ENCODE assay signal across 8 mouse cellular contexts in the genomic region with DNA sequence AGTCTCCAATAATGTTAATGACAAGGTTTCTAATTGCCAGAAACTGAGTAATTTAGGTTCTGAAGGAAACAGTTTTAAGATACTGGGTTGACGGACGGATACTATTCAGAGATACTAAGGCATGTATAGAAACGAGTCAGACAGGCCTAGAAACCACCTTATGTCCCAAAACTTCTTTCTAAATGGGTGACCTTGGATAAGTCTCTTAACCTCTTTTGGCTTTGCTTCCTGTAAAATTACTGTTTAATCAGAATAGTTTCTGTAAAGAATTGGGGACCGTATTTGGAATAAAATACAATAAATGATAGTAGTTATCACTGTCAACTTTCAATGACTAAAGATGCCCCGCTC. TPM values are rescaled to one million over a fixed set of nuclear protein-coding genes. Genes with fewer than 3 reads are reported as not detected.
DNase-seq lines count a peak whose midpoint lies in the region; ATAC-seq and TF ChIP-seq lines count a peak whose summit lies in the region.

No protein-coding gene starts in this region.

- TF ChIP-seq POLR2A in CH12.LX (IDR thresholded peaks at IDR 0.05; ENCODE audit: low read depth, low read length), result no peak

- H3K4me1 ChIP-seq in heart, embryonic 10.5 days, result peaks cover 19% of the 10 kb centered on the region
- H3K4me1 ChIP-seq in CH12.LX (ENCODE audit: control insufficient read depth in 1 of 2, insufficient read depth in 2 of 2), result peaks cover 11 to 31% of the 10 kb centered on the region in 2 experiments
- peaks cover 44% of the 10 kb centered on the region for H3K4me1 ChIP-seq in forebrain, embryonic 15.5 days
- peaks cover 11 to 15% of the 10 kb centered on the region in 2 experiments for H3K4me1 ChIP-seq in liver, embryonic 14.5 days (replicated peaks; ENCODE audit: control insufficient read depth in 2 of 2, insufficient read depth in 2 of 2, low read length in 1 of 2)

- no peaks in the 10 kb centered on the region for H3K9me3 ChIP-seq in heart, embryonic 10.5 days
- H3K9me3 ChIP-seq in CH12.LX (replicated peaks; ENCODE audit: low read length), result no peaks in the 10 kb centered on the region
- no peaks in the 10 kb centered on the region for H3K9me3 ChIP-seq in forebrain, embryonic 15.5 days
- H3K9me3 ChIP-seq in liver, embryonic 14.5 days (ENCODE audit: control insufficient read depth, low read length), result no peaks in the 10 kb centered on the region

- no peak for DNase-seq in heart, embryonic 10.5 days (ENCODE audit: low spot score)
- DNase-seq in heart, postnatal 4 days, result no peak
- DNase-seq in CH12.LX (ENCODE audit: extremely low read depth) (no peak), adipocyte (ENCODE audit: low spot score) (no peak)
- DNase-seq in liver, embryonic 14.5 days (ENCODE audit: low read depth in 3 of 3, low spot score in 3 of 3), result no peak
- no peak for DNase-seq in adrenal gland, postnatal 25 days

- H3K79me2 ChIP-seq in CH12.LX (replicated peaks; ENCODE audit: control insufficient read depth, extremely low read depth, insufficient read depth, poor library complexity, severe bottlenecking), result peaks cover 24% of the 10 kb centered on the region

- no peak for TF ChIP-seq RAD21 in CH12.LX (IDR thresholded peaks at IDR 0.05; ENCODE audit: low read depth, low read length)

- in situ Hi-C loops in CH12.LX (cut with MboI; ENCODE audit: low pct_ligation_motif_present, low pct_unique_long_range_greater_than_20kb, low sequenced_read_pairs), result loop anchor here (25.0 kb wide), 1 partner anchor 477 kb away; the partner anchor contains the start of gene Mrtfa

- no peaks in the 10 kb centered on the region for H3K27me3 ChIP-seq in heart, embryonic 10.5 days (ENCODE audit: insufficient read depth, poor library complexity, severe bottlenecking)
- H3K27me3 ChIP-seq in CH12.LX (replicated peaks), result no peaks in the 10 kb centered on the region
- H3K27me3 ChIP-seq in forebrain, embryonic 15.5 days, result no peaks in the 10 kb centered on the region
- no peaks in the 10 kb centered on the region for H3K27me3 ChIP-seq in liver, embryonic 14.5 days (ENCODE audit: control insufficient read depth, insufficient read depth, low read length)

- TF ChIP-seq EP300 in CH12.LX (IDR thresholded peaks at IDR 0.05; ENCODE audit: low read length), result no peak
- no peak for TF ChIP-seq EP300 in liver, embryonic 14.5 days (IDR thresholded peaks at IDR 0.05; ENCODE audit: low read depth)

- H3K4me3 ChIP-seq in heart, embryonic 10.5 days, result peak overlapping the region; percentile 95
- H3K4me3 ChIP-seq in CH12.LX (replicated peaks in 1 of 3; ENCODE audit: low read depth in 2 of 3, low read length in 2 of 3, poor library complexity in 1 of 3), result peak overlapping the region in 2 of 3 experiments; percentile 47 to 99
- H3K4me3 ChIP-seq in forebrain, embryonic 15.5 days, result peak overlapping the region; percentile 100
- peak overlapping the region; percentile 71 to 89; a peak in 3 of 4 replicates for H3K4me3 ChIP-seq in liver, embryonic 14.5 days (ENCODE audit: insufficient read depth in 1 of 2, low read depth in 2 of 2, low read length in 2 of 2)

- peak overlapping the region; percentile 70; the same call in 1 of the 2 replicates for H3K9ac ChIP-seq in CH12.LX (ENCODE audit: insufficient read depth, low read depth)
- H3K9ac ChIP-seq in forebrain, embryonic 15.5 days (replicated peaks), result peak overlapping the region; percentile 22; the same call in 1 of the 2 replicates
- H3K9ac ChIP-seq in liver, embryonic 14.5 days (replicated peaks), result peak overlapping the region; percentile 77

- WGBS in heart, embryonic 10.5 days, result 17% methylated on average over 5 of the region's 5 CpGs
- 17% methylated on average over 5 of the region's 5 CpGs for WGBS in forebrain, embryonic 15.5 days
- WGBS in liver, embryonic 14.5 days (ENCODE audit: insufficient replicate concordance), result 9% methylated on average over 5 of the region's 5 CpGs

- dilution Hi-C loops in CH12.LX (cut with MboI; ENCODE audit: extremely low pct_ligation_motif_present, extremely low pct_unique_long_range_greater_than_20kb, low sequenced_read_pairs), result no loop called here

- peak overlapping the region; percentile 95 for H3K27ac ChIP-seq in heart, embryonic 10.5 days
- no peak overlapping the region for H3K27ac ChIP-seq in CH12.LX (ENCODE audit: insufficient read depth, low read depth)
- H3K27ac ChIP-seq in forebrain, embryonic 15.5 days (replicated peaks), result peak overlapping the region; percentile 99
- H3K27ac ChIP-seq in liver, embryonic 14.5 days, result peak overlapping the region; percentile 86

- ATAC-seq in forebrain, embryonic 15.5 days (replicated peaks), result no peak
- no peak for ATAC-seq in liver, embryonic 14.5 days (ENCODE audit: insufficient read depth)
- no peak for ATAC-seq in granulocyte monocyte progenitor cell, adult 5-6 weeks (replicated peaks; ENCODE audit: poor library complexity, severe bottlenecking)

- H3K36me3 ChIP-seq in heart, embryonic 10.5 days, result no peaks in the 10 kb centered on the region
- H3K36me3 ChIP-seq in CH12.LX (replicated peaks in 1 of 2; ENCODE audit: control insufficient read depth in 1 of 2, insufficient read depth in 1 of 2, low read length in 1 of 2), result peaks cover 0 to 7% of the 10 kb centered on the region in 2 experiments
- no peaks in the 10 kb centered on the region for H3K36me3 ChIP-seq in forebrain, embryonic 15.5 days
- no peaks in the 10 kb centered on the region for H3K36me3 ChIP-seq in liver, embryonic 14.5 days (replicated peaks; ENCODE audit: control insufficient read depth, insufficient read depth, low read depth)

- no peak for TF ChIP-seq CTCF in CH12.LX (conservative IDR thresholded peaks at IDR 0.05 in 1 of 2, IDR thresholded peaks at IDR 0.05 in 1 of 2; ENCODE audit: low read depth in 2 of 2, low read length in 2 of 2)
- no peak for TF ChIP-seq CTCF in liver, embryonic 14.5 days (IDR thresholded peaks at IDR 0.05; ENCODE audit: low read depth)

- no peak overlapping the region for H3K4me2 ChIP-seq in CH12.LX (ENCODE audit: insufficient read depth, low read depth, poor library complexity, severe bottlenecking)
- H3K4me2 ChIP-seq in forebrain, embryonic 15.5 days (replicated peaks), result peak overlapping the region; percentile 42
- H3K4me2 ChIP-seq in liver, embryonic 14.5 days (ENCODE audit: low read depth), result peak overlapping the region; percentile 87

TF ChIP-seq in CH12.LX, 34 proteins besides CTCF, POLR2A, EP300 and RAD21:
- TF ChIP-seq CHD1 (IDR thresholded peaks at IDR 0.05; ENCODE audit: low read depth, low read length) (peak; percentile 93; the same call in 1 of the 2 replicates), MYC (IDR thresholded peaks at IDR 0.05; ENCODE audit: low read depth, low read length) (peak; percentile 44; the same call in 1 of the 2 replicates), MAZ (IDR thresholded peaks at IDR 0.05; ENCODE audit: low read depth, low read length) (no peak)

RNA-seq across cellular contexts. Expression of gene Tnrc6b, which starts 0.9 kb away (rescaled TPM):
- 28.5 and 40.2 TPM in 2 replicates for polyA plus RNA-seq in heart, embryonic 10.5 days (2016; fragmentation: Nextera tagmentation; extraction: Ambion mirVana)
- total RNA-seq in heart, postnatal 4 days (2021), result 10 to 100 TPM; 59.5 to 60.8 TPM
- total RNA-seq in CH12.LX (2012; rRNA removed), result 16.1 and 16.2 TPM in 2 replicates
- 5.1 and 6.0 TPM in 2 replicates for total RNA-seq in CH12.LX (2014; rRNA removed)
- 15.0 and 17.1 TPM in 2 replicates for polyA plus RNA-seq in CH12.LX (2012; ENCODE audit: insufficient read length, low read depth)
- 34.2 and 35.2 TPM in 2 replicates for polyA plus RNA-seq in forebrain, embryonic 15.5 days (2015; fragmentation: Nextera tagmentation; extraction: Ambion mirVana)
- polyA plus RNA-seq in liver, embryonic 14.5 days (2012; rRNA removed), result 6.3 and 8.8 TPM in 2 replicates
- polyA plus RNA-seq in liver, embryonic 14.5 days (2014; fragmentation: Nextera tagmentation; extraction: Ambion mirVana), result 8.1 and 8.9 TPM in 2 replicates
- 48.8 and 59.3 TPM in 2 replicates for total RNA-seq in granulocyte monocyte progenitor cell, adult 5-6 weeks (2014; fragmentation: Nextera tagmentation)
- total RNA-seq in granulocyte monocyte progenitor cell, adult 5-6 weeks (2017), result 20.0 and 26.6 TPM in 2 replicates
- 75.0 and 83.4 TPM in 2 replicates for total RNA-seq in adrenal gland, postnatal 25 days (2021)

RNA-seq across cellular contexts. Expression of gene Fam83f, which starts 38.6 kb away (rescaled TPM):
- polyA plus RNA-seq in heart, embryonic 10.5 days (2016; fragmentation: Nextera tagmentation; extraction: Ambion mirVana), result 0.31 and 0.50 TPM in 2 replicates
- under 1 TPM; 0.17 to 0.23 TPM for total RNA-seq in heart, postnatal 4 days (2021)
- 0.04 and 0.08 TPM in 2 replicates for total RNA-seq in CH12.LX (2012; rRNA removed)
- total RNA-seq in CH12.LX (2014; rRNA removed), result 0.16 and 0.27 TPM in 2 replicates
- polyA plus RNA-seq in CH12.LX (2012; ENCODE audit: insufficient read length, low read depth), result 0.19 and 0.20 TPM in 2 replicates
- 0.05 and 0.15 TPM in 2 replicates for polyA plus RNA-seq in forebrain, embryonic 15.5 days (2015; fragmentation: Nextera tagmentation; extraction: Ambion mirVana)
- 0.69 and 0.81 TPM in 2 replicates for polyA plus RNA-seq in liver, embryonic 14.5 days (2012; rRNA removed)
- 1.2 and 1.7 TPM in 2 replicates for polyA plus RNA-seq in liver, embryonic 14.5 days (2014; fragmentation: Nextera tagmentation; extraction: Ambion mirVana)
- total RNA-seq in granulocyte monocyte progenitor cell, adult 5-6 weeks (2014; fragmentation: Nextera tagmentation), result 0.30 and 1.0 TPM in 2 replicates
- not detected in 2 replicates for total RNA-seq in granulocyte monocyte progenitor cell, adult 5-6 weeks (2017)
- 0.15 TPM in 1 of 2 replicates, not detected in the other for total RNA-seq in adrenal gland, postnatal 25 days (2021)

Comparison
In these comparisons a context has a peak if more than half of its experiments do, and no peak if none do; other contexts are left out.
1. H3K9ac ChIP-seq: peak in every context shown above with its lines; median percentile 77 in liver, embryonic 14.5 days; 70 in CH12.LX; 22 in forebrain, embryonic 15.5 days.